Mouse (Mus musculus): ENCODE results near the gene Chrm3.

Gene Chrm3

DNA sequence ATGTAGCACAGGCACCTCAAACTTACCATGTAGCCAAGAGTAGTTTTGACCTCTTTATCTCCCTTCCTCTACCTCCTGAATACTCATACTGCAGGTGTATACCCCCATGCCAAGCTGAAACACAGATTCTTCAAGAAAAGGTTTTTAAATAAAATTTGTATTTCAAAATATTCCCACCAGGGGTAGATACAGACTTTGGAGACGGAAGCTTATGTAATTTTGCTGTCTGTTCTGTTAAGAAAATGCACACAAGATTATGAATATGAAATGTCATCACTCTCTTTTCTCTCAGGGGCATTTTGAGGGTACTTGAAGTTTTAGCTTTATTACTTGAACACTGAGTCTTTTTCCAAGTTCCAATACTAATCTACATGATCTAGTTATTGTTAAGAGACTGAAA, 469.6 kb downstream of the Chrm3 start:
- no peak for DNase-seq (ENCODE audit: low spot score)

DNA sequence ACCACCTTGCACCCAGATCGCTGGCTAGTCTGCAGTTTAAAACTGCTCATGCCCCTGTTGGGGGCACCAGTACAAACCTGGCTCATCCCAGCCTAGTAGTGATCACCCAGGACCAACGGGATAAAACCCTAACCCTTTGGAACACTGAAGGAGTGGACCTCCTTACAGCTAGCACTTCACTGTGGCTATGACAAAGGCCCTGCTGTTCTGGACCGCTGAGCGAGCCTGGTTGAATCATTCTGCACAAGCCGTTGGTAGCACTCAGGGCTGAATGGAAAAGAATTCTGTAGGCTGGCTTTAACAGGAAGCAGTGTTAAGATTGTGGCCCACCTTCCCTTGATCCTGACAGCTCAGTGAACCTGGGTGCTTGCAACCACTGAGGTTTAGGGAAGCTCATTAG, 470.2 kb downstream of the Chrm3 start:
- no peak for DNase-seq (ENCODE audit: low spot score)

DNA sequence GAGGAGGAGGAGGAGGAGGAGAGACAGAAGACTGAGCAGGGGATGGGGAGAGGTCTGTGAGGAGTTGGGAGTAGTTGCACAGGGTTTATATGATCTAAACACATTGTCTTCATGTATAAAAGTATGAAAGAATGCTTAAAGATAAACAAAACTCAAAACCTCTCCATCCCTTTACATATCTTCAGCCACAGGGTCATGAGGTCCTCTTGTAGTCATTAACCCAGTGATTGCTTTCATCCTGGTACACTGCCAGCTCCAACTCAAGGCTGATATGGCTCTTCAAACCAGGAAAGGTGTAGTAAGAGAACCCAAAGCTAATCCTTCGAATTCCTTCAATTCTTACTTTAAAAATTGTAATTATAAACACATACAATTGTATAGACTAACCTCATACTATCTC, 470.7 kb downstream of the Chrm3 start:
- no peak for DNase-seq (ENCODE audit: low spot score)

DNA sequence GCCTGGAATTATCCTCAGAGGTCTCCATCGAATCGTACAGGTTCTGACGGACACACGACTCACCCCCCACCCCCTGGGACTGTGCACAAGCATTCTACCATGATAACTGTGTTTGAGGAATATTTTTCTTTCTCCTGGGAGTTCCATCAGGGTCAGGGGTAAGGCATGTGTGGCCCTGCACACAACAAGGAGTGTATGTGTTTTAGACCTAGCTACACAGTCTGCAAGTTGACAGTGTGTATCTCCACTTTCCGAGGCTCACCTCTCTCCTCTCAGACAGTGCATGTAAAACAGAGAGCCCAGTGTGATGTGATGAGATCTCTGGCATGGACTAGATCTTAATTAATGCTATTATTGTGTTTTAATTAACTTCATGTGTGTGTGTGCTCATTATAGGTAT, 472.4 kb downstream of the Chrm3 start:
- DNase-seq (ENCODE audit: low spot score) = no peak

DNA sequence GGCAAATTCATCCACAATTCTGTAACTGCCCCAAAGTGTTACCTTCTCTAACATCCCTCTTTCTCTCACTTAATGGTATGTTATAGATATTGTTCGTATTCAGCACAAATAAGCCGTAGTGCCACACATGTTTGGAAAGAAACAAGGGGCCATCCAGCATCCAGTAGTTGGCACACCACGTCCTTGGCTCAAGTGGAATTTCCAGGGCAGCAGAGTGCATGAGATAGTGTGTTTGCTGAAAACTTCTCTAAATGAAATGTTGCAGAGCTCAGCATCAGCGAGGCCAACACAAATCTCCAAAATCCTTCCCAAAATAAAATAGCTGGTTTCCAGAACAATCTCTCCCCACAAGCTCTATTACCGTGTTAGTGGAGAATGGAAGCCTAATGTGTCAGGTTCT, 473.4 kb downstream of the Chrm3 start:
- no peak for DNase-seq (ENCODE audit: low spot score)

DNA sequence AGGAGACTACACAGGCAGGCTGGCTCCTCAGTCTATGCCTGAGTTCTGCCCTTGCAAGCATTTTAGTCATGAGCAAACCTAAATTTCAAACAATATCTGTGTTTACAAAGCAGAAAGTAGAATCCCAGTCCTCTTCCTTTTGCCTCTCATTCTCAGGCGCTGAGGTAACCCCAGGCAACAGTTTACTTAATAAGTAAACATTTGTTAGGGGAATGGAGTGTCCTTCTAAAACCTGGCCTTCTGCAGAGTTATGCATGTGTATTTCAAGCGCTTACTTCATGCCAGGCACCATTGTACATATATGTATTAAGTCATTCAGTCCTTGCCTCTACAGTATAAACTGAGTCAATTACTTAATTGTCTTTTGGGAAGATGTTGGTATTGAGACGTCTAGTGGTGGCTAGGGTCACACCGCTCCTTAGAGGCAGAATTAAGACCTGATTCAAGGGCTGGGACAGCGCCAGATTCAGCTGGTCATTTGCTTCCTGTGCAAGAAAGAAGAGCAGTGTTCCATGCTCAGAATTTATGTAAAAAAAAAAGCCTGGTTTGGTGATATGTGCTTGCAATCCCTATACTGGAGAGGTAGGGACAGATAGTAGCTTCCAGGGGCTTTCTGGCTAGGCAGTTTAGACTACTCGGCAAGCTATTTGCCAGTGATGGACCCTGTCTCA, 474.0 kb downstream of the Chrm3 start:
- no peak for DNase-seq (ENCODE audit: low spot score)

DNA sequence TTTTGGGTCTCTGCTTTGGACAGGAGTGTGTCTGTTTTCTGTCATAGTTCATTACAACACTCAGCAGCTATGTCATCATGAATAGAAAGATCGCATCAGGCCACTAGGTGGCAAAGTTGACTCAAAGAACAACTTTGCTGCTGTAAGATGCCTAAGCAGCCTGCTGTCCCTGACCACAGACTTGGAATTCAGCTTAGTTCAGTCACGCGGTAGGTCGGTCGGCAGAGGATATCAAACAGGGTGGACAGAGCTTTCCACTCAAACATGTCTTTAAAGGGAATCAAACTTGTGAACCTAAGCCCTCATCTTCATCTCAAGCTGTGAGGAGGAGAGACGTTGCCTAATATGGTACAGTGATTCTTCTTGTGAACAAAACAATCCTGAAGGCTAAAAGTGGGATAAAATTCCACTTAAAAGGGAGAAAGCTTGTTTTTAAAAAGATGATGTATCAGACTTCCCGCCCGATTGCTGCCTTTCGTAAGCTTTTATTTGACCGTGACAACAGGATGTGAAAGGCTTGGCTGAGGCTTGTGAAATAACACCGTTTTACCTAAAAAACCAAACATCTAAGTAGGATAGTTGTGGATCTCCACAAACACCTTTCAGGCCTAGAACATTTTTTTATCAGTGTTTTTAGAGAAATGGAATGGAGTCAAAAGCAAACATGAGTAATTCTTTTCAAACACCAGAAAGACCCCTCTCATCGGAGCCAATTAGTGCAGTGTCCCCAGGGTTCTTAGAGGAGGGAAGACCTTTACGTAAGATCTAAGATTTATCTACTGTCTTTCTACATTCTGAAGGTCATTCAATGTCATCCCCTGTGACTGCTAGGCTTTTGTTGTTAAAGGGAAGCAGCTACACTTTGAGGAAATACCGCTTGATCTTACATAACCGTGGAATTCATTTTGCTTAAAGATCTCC, 478.0 kb downstream of the Chrm3 start:
- DNase-seq (ENCODE audit: low spot score) = peak; percentile 78

DNA sequence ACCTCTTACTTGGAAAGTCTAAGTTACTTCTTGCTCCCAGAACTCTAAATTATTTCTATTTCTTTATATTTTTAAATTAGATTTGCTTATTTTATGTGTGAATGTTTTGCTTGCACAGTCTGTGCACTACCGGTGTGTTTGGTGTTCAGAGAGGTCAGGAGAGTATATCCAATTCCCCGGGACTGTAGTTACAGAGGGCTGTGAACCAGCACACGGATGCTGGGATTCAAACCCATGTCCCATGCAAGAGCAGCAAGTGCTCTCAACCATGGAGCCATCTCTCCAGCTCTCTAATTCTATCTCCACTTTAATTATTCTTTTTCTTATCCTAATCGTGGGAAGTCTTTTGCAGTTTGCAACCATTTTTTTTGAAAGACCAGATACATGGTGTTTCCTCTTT, 478.7 kb downstream of the Chrm3 start:
- no peak for DNase-seq (ENCODE audit: low spot score)

DNA sequence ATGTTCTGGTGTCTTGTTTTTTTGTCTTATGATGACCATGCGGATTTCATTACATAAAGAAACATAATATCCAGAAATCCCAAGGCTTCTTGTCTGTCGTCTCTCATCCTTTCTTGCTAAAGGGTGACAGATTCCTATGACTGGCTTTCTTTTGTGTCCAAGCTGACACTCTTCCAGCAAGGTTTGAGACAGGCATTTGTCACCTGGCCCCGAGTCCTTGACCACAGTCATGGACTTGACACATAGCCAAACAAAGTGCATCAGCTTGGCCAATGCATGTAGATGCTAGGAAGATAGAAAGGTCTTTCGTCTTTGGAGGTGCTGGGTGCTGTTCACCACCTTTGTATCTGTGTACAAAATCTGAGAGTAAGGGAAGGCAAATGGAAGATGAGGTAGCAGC, 480.2 kb downstream of the Chrm3 start:
- DNase-seq (ENCODE audit: low spot score) = no peak

DNA sequence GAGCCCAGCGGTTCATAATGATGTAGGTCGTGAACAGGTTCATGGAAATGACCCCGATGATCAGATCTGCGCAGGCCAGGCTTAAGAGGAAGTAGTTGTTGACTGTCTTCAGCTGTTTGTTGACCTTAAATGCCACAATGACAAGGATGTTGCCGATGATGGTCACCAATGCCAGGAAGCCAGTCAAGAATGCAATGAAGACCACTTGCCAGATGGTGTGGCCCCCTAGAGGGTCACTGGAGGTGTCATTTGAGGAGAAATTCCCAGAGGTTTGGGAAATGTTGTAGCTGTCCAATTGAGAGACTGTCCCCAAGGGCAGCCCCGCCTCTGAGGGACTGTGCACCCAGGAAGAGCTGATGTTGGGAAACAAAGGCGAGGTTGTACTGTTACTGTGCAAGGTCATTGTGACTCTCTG, 482.0 kb downstream of the Chrm3 start:
- no peak for DNase-seq (ENCODE audit: low spot score)

DNA sequence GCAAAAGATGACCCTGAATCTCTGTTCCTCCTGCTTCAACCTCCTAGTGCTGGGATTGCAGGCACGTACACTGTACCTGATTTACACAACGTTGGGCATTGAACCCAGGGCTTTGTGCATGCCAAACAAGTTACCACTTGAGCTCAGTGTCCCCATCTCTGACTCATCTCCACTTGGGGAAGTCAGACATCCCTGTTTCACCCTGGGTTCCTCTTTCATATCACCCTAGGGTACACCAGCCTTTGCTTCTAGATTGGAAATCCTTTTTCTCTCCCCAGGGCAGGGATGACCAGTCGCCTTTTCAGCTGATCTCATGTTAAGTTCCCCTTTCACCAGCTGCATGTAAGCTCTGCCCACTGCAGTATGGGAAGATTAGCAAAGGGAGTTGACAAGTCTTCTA, 487.3 kb downstream of the Chrm3 start:
- DNase-seq (ENCODE audit: low spot score) = no peak

DNA sequence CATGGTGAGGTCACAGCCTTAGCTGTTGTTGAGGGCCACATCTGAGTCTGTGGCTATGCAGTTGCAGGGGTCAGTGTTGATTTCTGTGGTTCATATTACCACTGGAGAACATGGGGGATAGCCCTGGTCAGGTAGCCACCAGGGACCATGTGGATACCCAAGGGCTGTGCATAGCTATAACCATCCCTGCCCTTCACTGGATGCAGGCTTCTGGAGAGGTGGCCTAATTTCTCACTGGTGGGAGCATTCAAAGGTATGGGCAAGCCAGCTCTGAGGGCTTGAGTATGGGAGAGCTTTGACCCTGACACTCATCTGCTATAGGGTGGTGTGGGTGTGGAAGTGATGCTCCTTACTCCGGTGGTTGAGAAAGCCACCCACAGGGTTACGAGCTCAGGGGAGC, 494.5 kb downstream of the Chrm3 start:
- no peak for DNase-seq (ENCODE audit: low spot score)

DNA sequence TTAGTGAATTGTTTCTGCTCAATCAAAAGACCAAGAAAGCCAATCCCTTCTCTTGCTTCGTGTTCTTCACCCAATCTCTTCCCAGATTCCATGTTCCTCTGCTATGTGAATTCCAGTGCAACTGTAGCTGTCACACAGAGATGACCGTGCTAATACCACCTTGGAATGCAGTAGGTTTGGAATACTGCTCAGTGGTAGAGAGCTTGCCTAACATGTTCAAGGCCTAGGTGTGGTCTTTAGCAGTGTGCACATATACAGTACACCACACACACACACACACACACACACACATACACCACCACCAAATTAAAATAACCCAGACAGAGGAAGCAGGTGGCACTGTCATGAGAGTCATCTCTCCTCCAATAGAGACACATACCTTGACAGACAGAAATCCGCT, 513.1 kb downstream of the Chrm3 start:
- no peak for DNase-seq (ENCODE audit: low spot score)

DNA sequence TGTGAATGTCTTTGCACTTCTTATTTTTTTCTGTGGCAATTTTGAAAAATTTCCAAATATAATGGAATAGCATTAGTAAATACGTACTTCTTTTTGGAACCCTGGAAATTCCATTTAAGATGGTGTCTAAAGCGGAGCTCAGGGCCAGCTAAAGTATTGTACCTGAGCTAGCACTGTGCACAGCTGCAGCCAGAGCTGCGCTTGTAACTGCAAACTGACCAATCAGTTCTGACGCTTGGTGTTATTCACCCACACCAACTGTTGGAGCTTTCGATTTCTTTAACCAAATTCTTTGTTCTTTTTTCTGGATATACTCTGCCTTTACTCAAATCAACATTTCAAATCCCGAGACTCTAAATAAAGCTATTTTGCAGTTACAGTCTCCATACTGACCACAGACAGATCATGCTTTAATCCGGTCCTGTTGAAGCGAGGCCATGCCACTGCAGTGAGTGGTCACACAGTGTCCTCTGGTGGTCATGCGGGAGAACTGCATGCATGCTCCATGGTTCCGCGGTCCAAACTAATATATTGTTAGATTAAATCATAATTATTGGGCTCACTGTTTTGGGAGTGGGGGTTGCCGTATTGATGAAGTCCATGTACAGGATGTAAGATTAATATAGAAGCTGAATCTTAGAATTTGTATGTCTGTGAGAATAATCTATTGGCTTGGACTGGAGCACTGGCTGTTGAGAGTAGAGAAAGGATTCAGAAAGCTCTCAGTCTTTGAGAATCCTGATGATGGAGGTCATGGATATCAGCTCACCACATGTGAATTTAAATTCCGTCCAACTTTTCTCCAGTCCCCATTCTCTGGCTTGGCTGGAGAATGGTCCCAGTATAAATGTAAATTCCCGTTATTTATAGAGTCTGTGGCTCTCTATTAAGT, 513.9 kb downstream of the Chrm3 start:
- DNase-seq (ENCODE audit: low spot score) = peak; percentile 44

DNA sequence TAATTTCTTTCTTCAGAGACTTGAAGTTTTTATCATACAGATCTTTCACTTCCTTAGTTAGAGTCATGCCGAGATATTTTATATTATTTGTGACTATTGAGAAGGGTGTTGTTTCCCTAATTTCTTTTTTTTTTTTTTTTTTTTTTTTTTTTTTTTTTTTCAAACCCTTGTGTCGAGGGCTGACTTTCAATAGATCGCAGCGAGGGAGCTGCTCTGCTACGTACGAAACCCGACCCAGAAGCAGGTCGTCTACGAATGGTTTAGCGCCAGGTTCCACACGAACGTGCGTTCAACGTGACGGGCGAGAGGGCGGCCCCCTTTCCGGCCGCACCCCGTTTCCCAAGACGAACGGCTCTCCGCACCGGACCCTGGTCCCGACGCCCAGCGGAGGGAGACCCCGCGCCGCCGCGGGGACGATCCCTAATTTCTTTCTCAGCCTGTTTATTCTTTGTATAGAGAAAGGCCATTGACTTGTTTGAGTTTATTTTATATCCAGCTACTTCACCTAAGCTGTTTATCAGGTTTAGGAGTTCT, 526.4 kb downstream of the Chrm3 start:
- DNase-seq (ENCODE audit: low spot score) = peak; percentile 71

DNA sequence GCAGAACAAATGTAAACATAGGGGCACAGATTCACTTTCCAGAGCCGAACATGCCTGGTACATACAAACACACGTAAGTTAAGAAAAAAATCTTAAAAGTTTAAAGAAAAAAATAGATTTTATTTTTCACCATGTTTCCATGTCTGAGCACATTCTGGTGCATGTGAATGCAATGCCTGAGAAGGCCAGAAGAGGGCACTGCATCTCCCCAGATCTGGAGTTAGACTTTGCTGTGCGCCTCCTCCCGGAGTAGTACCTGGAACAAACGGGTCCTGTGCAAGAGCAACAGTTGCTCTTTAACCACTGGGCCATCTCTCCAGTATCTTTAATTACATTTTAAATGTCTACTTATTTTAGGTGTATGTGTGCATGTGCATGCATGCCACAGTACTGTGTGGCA, 534.4 kb downstream of the Chrm3 start:
- no peak for DNase-seq (ENCODE audit: low spot score)
